Mouse (Mus musculus) myocyte (in vitro differentiated cells): ENCODE results near the gene Cela1.

ENCODE experiments used
- E2F4 ChIP-seq: IDR thresholded peaks from one replicate; pipeline ENCODE4 v1.6.1; 2011; ENCODE audit warnings: mild to moderate bottlenecking, control low read depth, moderate library complexity; ENCODE audit not compliant: insufficient read depth
- MAX ChIP-seq: IDR thresholded peaks from one replicate; pipeline ENCODE4 v1.6.1; 2011; ENCODE audit warnings: low read depth, mild to moderate bottlenecking, control low read depth
- MYOD1 ChIP-seq, 3 experiments: IDR thresholded peaks; one replicate each; pipeline ENCODE4 v1.6.1; 2011; ENCODE audit warnings: control low read depth in 2 of 3, low read depth in 2 of 3, mild to moderate bottlenecking in 2 of 3, moderate library complexity in 1 of 3; ENCODE audit not compliant: insufficient read length in 2 of 3, control insufficient read depth in 1 of 3
- MYOG ChIP-seq, 3 experiments: IDR thresholded peaks; one replicate each; pipeline ENCODE4 v1.6.1; 2011; ENCODE audit warnings: control low read depth in 2 of 3, low read depth in 2 of 3, mild to moderate bottlenecking in 2 of 3; ENCODE audit not compliant: insufficient read length in 2 of 3, control insufficient read depth in 1 of 3, insufficient read depth in 1 of 3
- POLR2A ChIP-seq: IDR thresholded peaks from one replicate; pipeline ENCODE4 v1.6.1; 2011; ENCODE audit warnings: low read depth, mild to moderate bottlenecking, control low read depth, moderate library complexity; ENCODE audit not compliant: insufficient read length
- POLR2AphosphoS2 ChIP-seq: IDR thresholded peaks from one replicate; pipeline ENCODE4 v1.6.1; 2011; ENCODE audit warnings: low read depth, control low read depth; ENCODE audit not compliant: insufficient read length
- REST ChIP-seq: IDR thresholded peaks from one replicate; pipeline ENCODE4 v1.6.1; 2011; ENCODE audit warnings: mild to moderate bottlenecking, control low read depth, moderate library complexity; ENCODE audit not compliant: insufficient read depth, insufficient read length
- SRF ChIP-seq: IDR thresholded peaks from one replicate; pipeline ENCODE4 v1.6.1; 2011; ENCODE audit warnings: low read depth; ENCODE audit not compliant: control insufficient read depth, insufficient read length
- TCF12 ChIP-seq: IDR thresholded peaks from one replicate; pipeline ENCODE4 v1.6.1; 2011; ENCODE audit warnings: mild to moderate bottlenecking, control low read depth; ENCODE audit not compliant: poor library complexity, insufficient read depth, severe bottlenecking
- TCF3 ChIP-seq: IDR thresholded peaks from one replicate; pipeline ENCODE4 v1.6.1; 2011; ENCODE audit warnings: low read depth, control low read depth; ENCODE audit not compliant: insufficient read length
- USF1 ChIP-seq: IDR thresholded peaks from one replicate; pipeline ENCODE4 v1.6.1; 2011; ENCODE audit warnings: low read depth, mild to moderate bottlenecking, control low read depth, moderate library complexity

GRCm38 (mm10) chr15:100735953-100736300 is 48.2 kb upstream of the Cela1 start:
- TF ChIP-seq MYOG (IDR thresholded peaks at IDR 0.05; ENCODE audit: control insufficient read depth in 1 of 3, insufficient read depth in 1 of 3, insufficient read length in 2 of 3, low read depth in 2 of 3) = no peak
- no peak for TF ChIP-seq MAX
- TF ChIP-seq POLR2A = no peak
- TF ChIP-seq USF1 = no peak
- no peak for TF ChIP-seq E2F4
- TF ChIP-seq POLR2AphosphoS2 = no peak
- TF ChIP-seq MYOD1 (IDR thresholded peaks at IDR 0.05; ENCODE audit: control insufficient read depth in 1 of 3, insufficient read length in 2 of 3, low read depth in 2 of 3) = no peak
- no peak for TF ChIP-seq SRF
- TF ChIP-seq TCF12 = no peak
- TF ChIP-seq REST = no peak
- TF ChIP-seq TCF3 = no peak
